Mouse (Mus musculus): ENCODE measurements at regions not wholly inside any gene's neighbourhood (a gene's known extent, or its start where the extent isn't known, plus 50 kb on each side); places are given as distances from the start of the nearest gene placed in this dataset.
A peak's percentile ranks its signal among the peaks of the same experiment; 100 is the strongest.

- no peak for ATAC-seq (ENCODE audit: low FRiP score, low TSS enrichment)
- Histone ChIP-seq H3K4me3 (ENCODE audit: low read length) (no peak overlapping the region), H3K9me3 (ENCODE audit: control insufficient read depth, low read length) (no peaks in the 10 kb centered on the region), H3K4me1 (ENCODE audit: control insufficient read depth, insufficient read depth, low read length) (no peaks in the 10 kb centered on the region), H3K4me2 (replicated peaks; ENCODE audit: low read depth, low read length) (peak overlapping the region; percentile 15; the same call in 1 of the 2 replicates), H3K36me3 (ENCODE audit: control insufficient read depth, insufficient read depth, low read length) (no peaks in the 10 kb centered on the region), H3K27me3 (ENCODE audit: control insufficient read depth, insufficient read depth, low read length) (no peaks in the 10 kb centered on the region; the same call in 1 of the 2 replicates), H3K9ac (ENCODE audit: low read depth, low read length) (no peak overlapping the region), H3K27ac (ENCODE audit: low read depth, low read length) (no peak overlapping the region)
- 34% methylated on average over 15 of the region's 15 CpGs for WGBS
Observed at GRCm38 (mm10) chr2:9632719-9633446, 248.2 kb upstream of the 4930412O13Rik start.

DNA sequence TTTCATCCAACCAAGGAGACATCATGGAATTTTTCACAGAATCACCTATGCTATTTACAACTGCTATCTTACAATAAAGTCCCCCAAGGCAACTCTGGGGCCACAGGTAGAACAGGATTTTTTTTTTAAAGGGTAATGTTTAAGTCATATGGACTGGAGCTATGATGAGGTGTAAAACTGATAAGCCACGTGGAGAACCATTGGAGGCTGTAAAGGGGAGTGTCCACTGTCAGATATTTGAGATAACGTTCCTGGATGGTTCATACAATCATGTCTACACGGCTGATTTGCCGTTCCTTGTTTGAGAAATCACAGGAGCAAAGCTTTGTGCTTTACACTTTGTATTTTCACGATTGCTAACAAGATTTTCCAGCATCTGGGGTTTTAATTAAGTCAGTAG lies 241.8 kb upstream of the 4930412O13Rik start:
- Histone ChIP-seq H3K9ac (ENCODE audit: low read depth, low read length) (no peak overlapping the region), H3K4me2 (replicated peaks; ENCODE audit: low read depth, low read length) (no peak overlapping the region), H3K36me3 (ENCODE audit: control insufficient read depth, insufficient read depth, low read length) (no peaks in the 10 kb centered on the region), H3K27ac (ENCODE audit: low read depth, low read length) (no peak overlapping the region), H3K4me1 (ENCODE audit: control insufficient read depth, insufficient read depth, low read length) (no peaks in the 10 kb centered on the region), H3K9me3 (ENCODE audit: control insufficient read depth, low read length) (no peaks in the 10 kb centered on the region), H3K27me3 (ENCODE audit: control insufficient read depth, insufficient read depth, low read length) (no peaks in the 10 kb centered on the region), H3K4me3 (ENCODE audit: low read length) (no peak overlapping the region)
- WGBS, result 59% methylated on average over 5 of the region's 5 CpGs
- ATAC-seq (ENCODE audit: low FRiP score, low TSS enrichment), result no peak

DNA sequence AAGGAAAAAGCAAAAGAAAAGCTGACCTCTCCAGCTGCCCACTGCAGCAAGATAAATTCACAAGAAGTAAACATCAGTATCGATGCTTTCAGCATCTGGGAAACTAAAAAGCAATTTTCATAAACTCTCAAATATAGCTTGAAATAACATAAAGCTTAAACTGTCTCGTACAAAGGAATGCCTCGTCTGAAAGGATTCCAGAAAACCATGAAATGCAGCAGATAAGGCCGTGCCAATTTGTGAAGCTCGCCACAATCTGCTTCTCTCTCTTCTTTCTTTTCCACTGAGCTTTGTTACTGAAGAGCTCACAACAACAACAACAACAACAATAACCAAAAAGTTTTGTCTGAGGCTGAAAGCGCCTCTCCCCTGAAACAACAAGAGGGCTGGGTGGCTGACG lies 239.4 kb upstream of the 4930412O13Rik start:
- Histone ChIP-seq H3K9me3 (ENCODE audit: control insufficient read depth, low read length) (no peaks in the 10 kb centered on the region), H3K36me3 (ENCODE audit: control insufficient read depth, insufficient read depth, low read length) (no peaks in the 10 kb centered on the region), H3K4me3 (ENCODE audit: low read length) (no peak overlapping the region), H3K9ac (ENCODE audit: low read depth, low read length) (no peak overlapping the region), H3K4me2 (replicated peaks; ENCODE audit: low read depth, low read length) (no peak overlapping the region), H3K4me1 (ENCODE audit: control insufficient read depth, insufficient read depth, low read length) (no peaks in the 10 kb centered on the region), H3K27ac (ENCODE audit: low read depth, low read length) (no peak overlapping the region), H3K27me3 (ENCODE audit: control insufficient read depth, insufficient read depth, low read length) (no peaks in the 10 kb centered on the region)
- 67% methylated on average over 7 of the region's 7 CpGs for WGBS
- no peak for ATAC-seq (ENCODE audit: low FRiP score, low TSS enrichment)

DNA sequence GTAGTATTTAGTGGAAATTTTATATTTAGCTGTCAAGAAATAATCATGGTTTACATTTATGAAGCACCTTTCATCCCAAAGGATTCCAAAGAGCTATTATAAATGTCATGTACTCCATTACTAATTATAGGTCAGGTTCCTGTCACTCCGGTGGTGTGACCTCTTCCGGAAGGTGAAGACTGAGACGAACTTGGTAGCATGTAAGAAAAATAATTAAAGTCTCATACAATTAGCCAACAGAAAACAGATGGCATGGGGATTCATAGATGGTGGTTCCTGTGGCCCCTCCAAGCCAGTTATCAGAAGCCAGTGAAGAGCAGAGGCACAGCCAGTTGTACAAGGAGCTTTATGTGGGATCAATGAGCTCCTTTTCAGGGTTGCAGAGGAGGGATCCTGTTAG lies 238.6 kb upstream of the 4930412O13Rik start:
- Histone ChIP-seq H3K27ac (ENCODE audit: low read depth, low read length) (no peak overlapping the region), H3K9me3 (ENCODE audit: control insufficient read depth, low read length) (no peaks in the 10 kb centered on the region), H3K27me3 (ENCODE audit: control insufficient read depth, insufficient read depth, low read length) (no peaks in the 10 kb centered on the region), H3K4me2 (replicated peaks; ENCODE audit: low read depth, low read length) (no peak overlapping the region), H3K36me3 (ENCODE audit: control insufficient read depth, insufficient read depth, low read length) (no peaks in the 10 kb centered on the region), H3K4me3 (ENCODE audit: low read length) (no peak overlapping the region), H3K9ac (ENCODE audit: low read depth, low read length) (no peak overlapping the region), H3K4me1 (ENCODE audit: control insufficient read depth, insufficient read depth, low read length) (no peaks in the 10 kb centered on the region)
- no peak for ATAC-seq (ENCODE audit: low FRiP score, low TSS enrichment)
- WGBS, result 63% methylated on average over 3 of the region's 3 CpGs

- ATAC-seq (ENCODE audit: low FRiP score, low TSS enrichment), result no peak
Observed at GRCm38 (mm10) chr2:9646466-9646865, 234.6 kb upstream of the 4930412O13Rik start.

DNA sequence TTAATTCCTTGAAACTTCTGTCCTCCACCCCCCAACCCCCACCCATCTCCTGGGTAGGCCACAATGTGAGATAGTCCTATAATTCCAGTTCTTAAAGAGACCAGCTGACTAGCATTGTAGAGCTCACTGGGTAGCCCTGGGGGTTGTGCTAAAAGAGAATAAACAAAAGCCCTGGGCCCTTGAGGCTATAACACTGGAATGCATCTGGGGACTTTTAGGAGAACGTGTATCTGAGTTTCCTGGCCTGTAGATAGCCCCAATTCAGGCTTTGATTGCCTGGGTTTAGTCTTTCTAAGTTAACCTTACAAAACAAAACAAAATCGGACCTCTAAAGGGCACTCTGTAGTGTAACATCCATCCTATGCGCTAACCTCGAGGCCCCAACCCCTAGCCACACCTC lies 234.1 kb upstream of the 4930412O13Rik start:
- no peak for ATAC-seq (ENCODE audit: low FRiP score, low TSS enrichment)
- no peaks in the 10 kb centered on the region for H3K4me1 ChIP-seq (ENCODE audit: control insufficient read depth, insufficient read depth, low read length)
- H3K27me3 ChIP-seq (ENCODE audit: control insufficient read depth, insufficient read depth, low read length), result no peaks in the 10 kb centered on the region
- 25% methylated on average over 4 of the region's 4 CpGs for WGBS
- H3K4me3 ChIP-seq (ENCODE audit: low read length), result no peak overlapping the region
- no peaks in the 10 kb centered on the region for H3K9me3 ChIP-seq (ENCODE audit: control insufficient read depth, low read length)
- H3K4me2 ChIP-seq (replicated peaks; ENCODE audit: low read depth, low read length), result no peak overlapping the region
- H3K36me3 ChIP-seq (ENCODE audit: control insufficient read depth, insufficient read depth, low read length), result no peaks in the 10 kb centered on the region
- no peak overlapping the region for H3K27ac ChIP-seq (ENCODE audit: low read depth, low read length)
- H3K9ac ChIP-seq (ENCODE audit: low read depth, low read length), result no peak overlapping the region

More at GRCm38 (mm10) chr2:9646466-9646865, 234.6 kb upstream of the 4930412O13Rik start:
- Histone ChIP-seq H3K27ac (ENCODE audit: low read depth, low read length) (no peak overlapping the region), H3K4me3 (ENCODE audit: low read length) (no peak overlapping the region), H3K9me3 (ENCODE audit: control insufficient read depth, low read length) (no peaks in the 10 kb centered on the region), H3K4me2 (replicated peaks; ENCODE audit: low read depth, low read length) (no peak overlapping the region), H3K36me3 (ENCODE audit: control insufficient read depth, insufficient read depth, low read length) (no peaks in the 10 kb centered on the region), H3K9ac (ENCODE audit: low read depth, low read length) (no peak overlapping the region), H3K4me1 (ENCODE audit: control insufficient read depth, insufficient read depth, low read length) (no peaks in the 10 kb centered on the region), H3K27me3 (ENCODE audit: control insufficient read depth, insufficient read depth, low read length) (no peaks in the 10 kb centered on the region)
- WGBS, result 75% methylated on average over 3 of the region's 3 CpGs

DNA sequence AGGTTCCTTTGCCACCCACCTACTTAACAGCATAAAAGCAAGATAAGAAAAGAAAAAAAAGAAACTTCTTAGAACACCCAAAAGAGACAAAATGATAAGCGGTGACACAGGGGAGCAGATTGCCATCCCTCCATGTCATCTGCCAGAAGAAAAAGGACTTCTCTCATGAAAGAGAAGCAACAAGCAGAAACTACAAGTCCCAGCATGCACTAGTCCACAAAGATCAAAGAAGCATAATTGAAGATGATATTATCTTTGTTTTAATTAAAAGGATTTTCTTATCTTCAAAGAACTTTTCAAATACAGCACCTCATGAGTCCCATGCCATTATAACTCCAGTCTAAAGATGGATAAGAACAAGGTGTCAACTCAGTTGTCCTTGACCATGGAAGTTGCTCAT lies 231.0 kb upstream of the 4930412O13Rik start:
- no peak overlapping the region for H3K27ac ChIP-seq (ENCODE audit: low read depth, low read length)
- H3K4me1 ChIP-seq (ENCODE audit: control insufficient read depth, insufficient read depth, low read length), result no peaks in the 10 kb centered on the region
- no peaks in the 10 kb centered on the region for H3K9me3 ChIP-seq (ENCODE audit: control insufficient read depth, low read length)
- 96% methylated on average over 1 of the region's 1 CpGs for WGBS
- ATAC-seq (ENCODE audit: low FRiP score, low TSS enrichment), result no peak
- no peaks in the 10 kb centered on the region for H3K36me3 ChIP-seq (ENCODE audit: control insufficient read depth, insufficient read depth, low read length)
- no peak overlapping the region for H3K4me3 ChIP-seq (ENCODE audit: low read length)
- H3K27me3 ChIP-seq (ENCODE audit: control insufficient read depth, insufficient read depth, low read length), result no peaks in the 10 kb centered on the region
- H3K9ac ChIP-seq (ENCODE audit: low read depth, low read length), result no peak overlapping the region
- no peak overlapping the region for H3K4me2 ChIP-seq (replicated peaks; ENCODE audit: low read depth, low read length)

DNA sequence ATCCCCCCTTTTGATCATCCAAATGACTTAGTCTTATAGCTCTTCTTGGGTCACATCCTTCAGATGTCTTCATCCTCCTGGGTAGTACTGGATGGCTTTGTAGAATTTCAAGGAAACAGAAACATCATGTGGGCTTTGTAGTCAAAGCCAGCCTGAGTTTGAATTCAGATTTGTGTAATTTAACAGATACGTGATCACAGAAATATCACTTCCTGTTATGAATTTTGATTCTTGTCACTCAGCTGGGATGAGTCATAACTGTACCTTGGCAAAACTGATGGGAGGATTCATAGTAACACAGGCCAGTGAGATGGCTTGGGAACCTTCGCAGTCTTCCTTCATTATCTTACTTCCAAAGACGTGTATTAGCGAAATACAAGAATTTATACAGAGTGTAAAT lies 222.2 kb upstream of the 4930412O13Rik start:
- H3K4me1 ChIP-seq (ENCODE audit: control insufficient read depth, insufficient read depth, low read length), result no peaks in the 10 kb centered on the region
- WGBS, result 91% methylated on average over 4 of the region's 4 CpGs
- no peak for ATAC-seq (ENCODE audit: low FRiP score, low TSS enrichment)
- H3K27me3 ChIP-seq (ENCODE audit: control insufficient read depth, insufficient read depth, low read length), result no peaks in the 10 kb centered on the region
- H3K4me2 ChIP-seq (replicated peaks; ENCODE audit: low read depth, low read length), result no peak overlapping the region
- H3K9ac ChIP-seq (ENCODE audit: low read depth, low read length), result no peak overlapping the region
- no peaks in the 10 kb centered on the region for H3K36me3 ChIP-seq (ENCODE audit: control insufficient read depth, insufficient read depth, low read length)
- no peak overlapping the region for H3K4me3 ChIP-seq (ENCODE audit: low read length)
- H3K27ac ChIP-seq (ENCODE audit: low read depth, low read length), result no peak overlapping the region
- no peaks in the 10 kb centered on the region for H3K9me3 ChIP-seq (ENCODE audit: control insufficient read depth, low read length)

GRCm38 (mm10) chr2:9669621-9670020 lies 211.4 kb upstream of the 4930412O13Rik start:
- no peaks in the 10 kb centered on the region for H3K36me3 ChIP-seq (ENCODE audit: control insufficient read depth, insufficient read depth, low read length)
- ATAC-seq (ENCODE audit: low FRiP score, low TSS enrichment), result no peak
- no peaks in the 10 kb centered on the region for H3K9me3 ChIP-seq (ENCODE audit: control insufficient read depth, low read length)
- H3K4me2 ChIP-seq (replicated peaks; ENCODE audit: low read depth, low read length), result no peak overlapping the region
- H3K4me1 ChIP-seq (ENCODE audit: control insufficient read depth, insufficient read depth, low read length), result no peaks in the 10 kb centered on the region
- no peaks in the 10 kb centered on the region for H3K27me3 ChIP-seq (ENCODE audit: control insufficient read depth, insufficient read depth, low read length)
- 73% methylated on average over 4 of the region's 4 CpGs for WGBS
- no peak overlapping the region for H3K27ac ChIP-seq (ENCODE audit: low read depth, low read length)
- H3K4me3 ChIP-seq (ENCODE audit: low read length), result no peak overlapping the region
- no peak overlapping the region for H3K9ac ChIP-seq (ENCODE audit: low read depth, low read length)
